Mouse (Mus musculus): ENCODE measurements at regions not wholly inside any gene's neighbourhood (a gene's known extent, or its start where the extent isn't known, plus 50 kb on each side); places are given as distances from the start of the nearest gene placed in this dataset.

GRCm38 (mm10) chr17:3248875-3249274, 77.5 kb upstream of the Tiam2 start:
- no peak for DNase-seq (ENCODE audit: low spot score)

- DNase-seq (ENCODE audit: low spot score), result no peak
Measured at GRCm38 (mm10) chr17:3249320-3249719, 77.1 kb upstream of the Tiam2 start.

- no peak for DNase-seq (ENCODE audit: low spot score)
Measured at GRCm38 (mm10) chr17:3251176-3251575, 75.2 kb upstream of the Tiam2 start.

- DNase-seq (ENCODE audit: low spot score), result no peak
Measured at GRCm38 (mm10) chr17:3251966-3252365, 74.4 kb upstream of the Tiam2 start.

- DNase-seq (ENCODE audit: low spot score), result peak; percentile 46
Measured at GRCm38 (mm10) chr17:3253508-3254176, 72.7 kb upstream of the Tiam2 start.

GRCm38 (mm10) chr17:3256765-3257164, 69.6 kb upstream of the Tiam2 start:
- no peak for DNase-seq (ENCODE audit: low spot score)

GRCm38 (mm10) chr17:3258811-3259510, 67.4 kb upstream of the Tiam2 start:
- DNase-seq (ENCODE audit: low spot score), result no peak

- no peak for DNase-seq (ENCODE audit: low spot score)
Measured at GRCm38 (mm10) chr17:3260796-3261195, 65.6 kb upstream of the Tiam2 start.

GRCm38 (mm10) chr17:3273108-3274091, 53.0 kb upstream of the Tiam2 start:
- peak; percentile 70 for DNase-seq (ENCODE audit: low spot score)

- DNase-seq (ENCODE audit: low spot score), result no peak
Measured at GRCm38 (mm10) chr17:3274449-3275285, 51.7 kb upstream of the Tiam2 start.
